Mouse (Mus musculus) heart, embryonic 16.5 days (tissue): Measurements from ENCODE around the gene Gm5795. TPM values are rescaled to one million over a fixed set of nuclear protein-coding genes. Genes with fewer than 3 reads are reported as not detected.
"Not testable (repeated sequence)": the region's sequence is repeated elsewhere in the genome, so short reads cannot be mapped to it uniquely, and the experiment has no call there.

Experiments used
- ATAC-seq: fragments of 200-750 bp; cut with Nextera tagmentation; replicated peaks from 2 replicates; pipeline ENCODE4 v1.8.0; 2017; ENCODE audit warnings: moderate number of reproducible peaks; ENCODE audit not compliant: insufficient read depth, low FRiP score; ENCODE audit errors: extremely low read depth
- H3K27ac ChIP-seq: fragments of 300-500 bp; sonication (generic); 2 replicates; pipeline ENCODE4 v1.5.1; 2014; ENCODE audit warnings: mild to moderate bottlenecking, low read length, control low read depth, moderate library complexity
- H3K27me3 ChIP-seq: fragments of 300-500 bp; sonication (generic); 2 replicates; pipeline ENCODE4 v1.6.1; 2014; ENCODE audit warnings: low read length, mixed read lengths; ENCODE audit not compliant: control insufficient read depth, insufficient read depth
- H3K36me3 ChIP-seq: fragments of 300-500 bp; sonication (generic); 2 replicates; pipeline ENCODE4 v1.6.1; 2014; ENCODE audit not compliant: control insufficient read depth, insufficient read depth
- H3K4me1 ChIP-seq: fragments of 300-500 bp; sonication (generic); 2 replicates; pipeline ENCODE4 v1.6.1; 2014; ENCODE audit warnings: low read length, mixed read lengths; ENCODE audit not compliant: control insufficient read depth, insufficient read depth
- H3K4me2 ChIP-seq: fragments of 300-500 bp; sonication (generic); 2 replicates; pipeline ENCODE4 v1.6.1; 2014; ENCODE audit warnings: low read depth, mild to moderate bottlenecking, control low read depth, low read length
- H3K4me3 ChIP-seq: fragments of 300-500 bp; sonication (generic); 2 replicates; pipeline ENCODE4 v1.5.1; 2014; ENCODE audit warnings: mild to moderate bottlenecking, control low read depth, low read length
- H3K9ac ChIP-seq: fragments of 300-500 bp; sonication (generic); 2 replicates; pipeline ENCODE4 v1.6.1; 2014; ENCODE audit warnings: low read length, control low read depth
- H3K9me3 ChIP-seq: fragments of 300-500 bp; sonication (generic); replicated peaks from 2 replicates; pipeline ENCODE4 v1.6.1; 2016; ENCODE audit warnings: low read length; ENCODE audit not compliant: control insufficient read depth
- WGBS: fragments of 180-500 bp; shearing (Covaris S2); extraction: QIAGEN DNeasy Blood & Tissue Kit; methylation state at CpG from one replicate; pipeline ENCODE4 v1.1.7; 2014; 5-methylcytosine and 5-hydroxymethylcytosine counted together
- polyA plus RNA-seq: library from polyadenylated mRNA; unstranded; fragments of >200 nt; fragmentation: Nextera tagmentation; extraction: Ambion mirVana; gene quantifications from 2 replicates; pipeline ENCODE4 v1.2.1, GENCODE M21; 2015

Gene Gm5795
- not detected in 2 replicates for polyA plus RNA-seq

- H3K9ac ChIP-seq, H3K36me3 ChIP-seq, H3K4me2 ChIP-seq, ATAC-seq, H3K4me3 ChIP-seq, H3K27me3 ChIP-seq, H3K27ac ChIP-seq, H3K9me3 ChIP-seq, H3K4me1 ChIP-seq: not testable (repeated sequence)
- no CpG with 5 or more reads among the region's 2 CpGs for WGBS
Observed at GRCm38 (mm10) chr14:3187955-3188354, at the start of gene Gm5795. TSS of gene Gm5795 (plus strand) at chr14:3188255.

GRCm38 (mm10) chr14:3208272-3209152 lies 20.5 kb downstream of the Gm5795 start, which contains the start of gene D830030K20Rik:
TSS of gene D830030K20Rik (plus strand) at chr14:3208488.
- H3K27me3 ChIP-seq, H3K36me3 ChIP-seq, H3K9me3 ChIP-seq, H3K27ac ChIP-seq, H3K4me1 ChIP-seq, ATAC-seq: not testable (repeated sequence)
- Histone ChIP-seq H3K4me3 (peak within 1 kb of the TSS; percentile 61), H3K9ac (peak within 1 kb of the TSS; percentile 63; the same call in 1 of the 2 replicates), H3K4me2 (peak within 1 kb of the TSS; percentile 74)
- under 1% methylated on average over 20 of the region's 62 CpGs for WGBS

- H3K36me3 ChIP-seq, H3K4me2 ChIP-seq, H3K9me3 ChIP-seq, H3K27ac ChIP-seq, H3K9ac ChIP-seq, H3K27me3 ChIP-seq, ATAC-seq, H3K4me1 ChIP-seq: not testable (repeated sequence)
- WGBS: 9% methylated on average over 9 of the region's 11 CpGs
- H3K4me3 ChIP-seq: 0 out of 2 replicates have a peak overlapping the region, but pooled peaks have one; percentile 2
Observed at GRCm38 (mm10) chr14:3209367-3209766, 21.3 kb downstream of the Gm5795 start.

Other genes with a start within 250 kb of the Gm5795 start
- gene Gm2888, start 158.3 kb upstream of the Gm5795 start, polyA plus RNA-seq: not detected in 2 replicates
- 1.9 and 4.7 TPM in 2 replicates for gene Gm2897, start 139.0 kb upstream of the Gm5795 start, polyA plus RNA-seq
- 0.25 TPM in 1 of 2 replicates, not detected in the other for gene Gm10340, start 54.3 kb upstream of the Gm5795 start, polyA plus RNA-seq
- 20.7 and 30.4 TPM in 2 replicates for gene D830030K20Rik, start 20.2 kb downstream of the Gm5795 start, polyA plus RNA-seq
- gene Gm2956, start 144.4 kb downstream of the Gm5795 start, polyA plus RNA-seq: not detected in 2 replicates
- gene Gm10413, start 206.8 kb downstream of the Gm5795 start, polyA plus RNA-seq: not detected in 2 replicates
- gene Gm10409, start 224.4 kb downstream of the Gm5795 start, polyA plus RNA-seq: 5.3 and 7.1 TPM in 2 replicates
- gene Gm3005, start 239.8 kb downstream of the Gm5795 start, polyA plus RNA-seq: 11.5 and 14.3 TPM in 2 replicates